Mouse (Mus musculus): ENCODE data around the gene Crybb2.

Crybb2 gene

GRCm38 (mm10) chr5:113031201-113031754, 38.6 kb downstream of the Crybb2 start:
- in situ Hi-C loops (cut with MboI) = no loop called here

DNA sequence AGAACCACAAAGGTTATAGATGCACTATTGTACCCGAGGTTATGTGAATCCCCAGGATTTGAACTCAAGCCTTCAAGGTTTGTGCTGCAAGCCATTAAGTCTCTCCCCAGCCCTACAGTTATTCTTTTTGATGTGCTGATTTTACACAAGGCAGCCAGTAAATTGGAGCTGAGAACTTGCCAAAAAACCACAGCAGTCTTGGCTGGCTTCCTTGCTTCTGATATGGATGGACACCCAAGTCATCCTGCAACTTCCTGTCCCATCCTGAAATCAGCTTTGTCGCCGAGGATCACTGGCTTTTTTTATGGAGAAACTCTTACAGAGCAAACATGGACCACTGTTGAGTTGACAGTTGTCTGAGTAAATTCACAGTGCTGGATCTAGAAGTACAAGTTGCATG, 39.8 kb downstream of the Crybb2 start:
- in situ Hi-C loops (cut with MboI) = no loop called here

DNA sequence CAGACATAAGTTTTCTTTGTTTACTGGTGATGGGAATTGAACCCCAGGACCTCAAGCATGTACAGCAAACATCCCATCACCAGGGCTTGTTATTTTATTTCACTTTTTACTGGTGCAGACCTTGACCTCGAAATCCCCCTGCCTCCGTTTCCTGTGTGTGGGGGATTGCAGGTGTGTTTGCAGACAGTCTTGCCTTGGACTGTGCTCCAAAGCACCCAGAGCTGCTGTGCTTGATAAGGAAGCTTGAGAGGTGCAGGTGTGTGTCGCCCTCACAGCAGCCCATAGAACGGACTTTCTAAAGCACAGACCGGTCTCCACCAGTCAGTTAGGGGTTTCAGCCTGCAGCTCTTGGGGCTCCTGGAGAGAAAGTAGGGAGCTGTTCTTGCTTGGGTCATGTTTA, 43.2 kb downstream of the Crybb2 start:
- in situ Hi-C loops (cut with MboI) = no loop called here

- in situ Hi-C loops (cut with MboI) = no loop called here
Observed at GRCm38 (mm10) chr5:113024154-113024764, 45.7 kb downstream of the Crybb2 start.

- in situ Hi-C loops (cut with MboI) = no loop called here
Observed at GRCm38 (mm10) chr5:113018190-113018589, 51.7 kb downstream of the Crybb2 start.

DNA sequence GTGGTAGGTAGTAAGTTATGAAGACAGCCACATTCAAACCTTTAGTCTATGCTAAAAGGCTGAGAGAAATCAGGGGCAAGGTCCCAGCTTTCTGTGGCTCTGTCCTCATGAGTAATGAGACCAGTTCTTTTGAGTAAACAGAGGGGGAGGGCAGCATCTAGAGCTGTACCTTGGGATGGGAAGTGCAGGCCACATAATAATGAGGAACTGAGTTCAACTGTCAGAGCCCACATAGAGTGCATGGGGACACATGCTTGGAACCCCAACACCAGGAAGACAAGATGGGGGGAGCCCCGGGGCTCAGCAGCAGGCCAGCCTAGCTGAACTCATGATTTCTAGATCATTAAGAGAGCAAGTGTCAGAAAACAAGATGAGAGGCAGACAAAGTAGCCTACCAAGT, 52.9 kb downstream of the Crybb2 start:
- in situ Hi-C loops (cut with MboI) = no loop called here

- in situ Hi-C loops (cut with MboI) = no loop called here
Observed at GRCm38 (mm10) chr5:113015236-113016061, 54.5 kb downstream of the Crybb2 start, which contains the start of gene Grk3. Gene Grk3 (minus strand): TSS chr5:113015791.

DNA sequence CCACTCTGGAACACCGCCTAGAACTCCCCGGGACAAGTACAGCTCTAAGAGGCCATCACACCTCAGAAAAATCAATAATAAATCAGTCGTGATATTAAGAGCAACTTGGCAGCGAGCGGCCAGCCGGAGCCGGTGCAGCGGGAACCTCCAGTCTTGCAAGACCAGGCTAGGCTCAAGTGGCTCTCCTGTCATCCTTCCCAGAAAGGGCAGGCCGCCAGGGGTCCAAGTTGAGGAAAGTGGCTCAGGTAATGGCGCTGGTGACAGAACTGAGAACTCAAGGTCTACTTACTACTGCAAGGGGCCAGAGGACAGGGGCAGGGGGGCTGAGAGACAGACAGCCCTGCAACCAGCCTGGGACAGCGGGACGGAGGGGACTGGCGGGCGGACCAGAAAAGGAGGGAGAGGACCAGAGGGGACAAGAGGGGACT, 55.1 kb downstream of the Crybb2 start:
- in situ Hi-C loops (cut with MboI) = no loop called here

DNA sequence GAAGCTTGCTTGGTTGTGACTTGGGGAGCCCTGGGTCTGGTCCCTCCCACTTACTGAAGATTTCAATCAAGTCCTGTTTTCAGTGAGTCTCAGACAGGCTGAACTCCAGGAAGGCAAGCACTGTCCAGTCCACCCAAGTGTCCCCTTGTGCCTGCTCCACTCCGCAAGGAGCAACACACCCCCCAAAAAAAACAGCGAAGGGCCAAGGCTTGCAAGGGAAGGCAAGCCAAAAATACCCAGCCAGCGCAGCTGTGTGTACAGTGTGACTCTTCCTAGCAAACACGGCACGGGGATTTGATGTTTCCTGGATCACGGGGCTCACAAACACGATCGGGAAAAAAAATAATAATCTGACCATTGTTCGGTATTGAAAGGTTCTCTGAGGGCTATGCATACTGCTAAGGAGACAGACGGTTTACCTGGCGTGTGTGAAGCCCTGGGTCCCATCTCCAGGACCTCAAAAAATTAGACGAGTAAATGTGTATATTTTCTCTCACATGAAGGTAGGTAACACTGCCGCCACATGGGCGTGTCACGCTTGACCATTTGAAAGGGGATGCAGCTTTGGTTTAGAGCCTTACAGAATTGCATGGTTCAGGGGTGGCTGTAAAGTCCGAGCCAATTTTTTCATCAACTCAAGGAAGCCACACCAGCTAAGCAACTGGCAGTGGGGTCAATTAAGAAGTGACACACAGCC, 55.7 kb downstream of the Crybb2 start:
- in situ Hi-C loops (cut with MboI) = no loop called here

- in situ Hi-C loops (cut with MboI) = no loop called here
Observed at GRCm38 (mm10) chr5:113011926-113012325, 58.0 kb downstream of the Crybb2 start.

GRCm38 (mm10) chr5:113009183-113009820, 60.6 kb downstream of the Crybb2 start:
- in situ Hi-C loops (cut with MboI) = no loop called here

DNA sequence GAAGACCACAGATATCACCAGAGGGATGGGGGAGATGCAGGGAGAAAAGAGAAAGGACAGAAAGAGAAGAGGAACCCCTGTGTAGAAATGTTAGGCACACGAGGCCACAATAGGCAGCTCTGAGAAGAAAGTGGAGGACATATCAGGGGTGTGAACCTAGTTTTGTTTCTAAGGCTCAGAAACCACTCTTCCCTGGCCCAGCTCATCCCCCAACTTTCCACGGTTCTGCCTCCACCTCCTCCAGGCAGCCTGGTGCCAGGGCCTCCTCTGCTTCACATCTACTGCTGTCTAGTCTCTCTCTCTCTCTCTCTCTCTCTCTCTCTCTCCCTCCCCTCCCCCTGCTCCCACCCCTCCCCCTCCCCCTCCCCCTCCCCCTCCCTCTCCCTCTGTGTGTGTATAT, 61.4 kb downstream of the Crybb2 start:
- in situ Hi-C loops (cut with MboI) = no loop called here
